Mouse (Mus musculus): ENCODE data around the gene Gm42906.

GRCm38 (mm10) chr5:151177171-151177570, 250.8 kb downstream of the Gm42906 start:
- TF ChIP-seq CTCF (IDR thresholded peaks at IDR 0.05; ENCODE audit: extremely low read depth, insufficient read depth, low read length) = no peak
- no peak for TF ChIP-seq POLR2A (IDR thresholded peaks at IDR 0.05; ENCODE audit: extremely low read depth, insufficient read depth, low read length)
